Mouse (Mus musculus) ES-Bruce4 (cell line): ENCODE results near the gene Gtse1.

Experiments
- CTCF ChIP-seq: IDR thresholded peaks from one replicate; pipeline ENCODE4 v1.8.1; 2011; ENCODE audit warnings: low read depth, low read length
- EP300 ChIP-seq: IDR thresholded peaks from 2 replicates; pipeline ENCODE4 v1.6.1; 2011; ENCODE audit warnings: low read depth, low read length; ENCODE audit not compliant: insufficient read depth
- POLR2A ChIP-seq: IDR thresholded peaks from one replicate; pipeline ENCODE4 v1.8.1; 2011; ENCODE audit warnings: low read length; ENCODE audit not compliant: insufficient read depth

GRCm38 (mm10) chr15:85821203-85822010, 38.1 kb upstream of the Gtse1 start, which contains the start of gene Pkdrej:
- no peak for TF ChIP-seq POLR2A
- TF ChIP-seq CTCF = no peak
- TF ChIP-seq EP300 = no peak
